Mouse (Mus musculus) left cerebral cortex, adult 18-20 months (tissue): ENCODE data around the gene Zswim4. TPM values are rescaled to one million over a fixed set of nuclear protein-coding genes. Genes with fewer than 3 reads are reported as not detected.

Experiments used
- DNase-seq, 2 experiments: peaks; one replicate each; pipeline ENCODE4 v3.0.0; 2021 to 2022; ENCODE audit warnings: low spot score in 2 of 2, mixed read lengths in 1 of 2
- microRNA-seq, 2 experiments: library from miRNA; unstranded; fragments of <30 nt; microRNA quantifications; one replicate each; pipeline ENCODE4 v1.2.0; 2021
- total RNA-seq, 2 experiments: library from RNA; stranded (reverse); gene quantifications; 2 replicates each; pipeline ENCODE4 v1.2.3; 2021

Zswim4 gene
- total RNA-seq, 2 experiments from 2014 or later = 16.8 to 19.1 TPM

GRCm38 (mm10) chr8:84183261-84184084 is 53.4 kb downstream of the Zswim4 start:
- no peak for DNase-seq

GRCm38 (mm10) chr8:84182833-84183232 is 54.0 kb downstream of the Zswim4 start:
- no peak for DNase-seq

- peak; percentile 5 to 29 for DNase-seq
Measured at GRCm38 (mm10) chr8:84180530-84181190, 56.2 kb downstream of the Zswim4 start.

- DNase-seq = no peak
Measured at GRCm38 (mm10) chr8:84179946-84180345, 56.9 kb downstream of the Zswim4 start.

- no peak for DNase-seq
Measured at GRCm38 (mm10) chr8:84178592-84178991, 58.3 kb downstream of the Zswim4 start.

GRCm38 (mm10) chr8:84177405-84177804 is 59.5 kb downstream of the Zswim4 start:
- DNase-seq = no peak

- DNase-seq = no peak
Measured at GRCm38 (mm10) chr8:84176560-84176959, 60.3 kb downstream of the Zswim4 start.

GRCm38 (mm10) chr8:84173861-84174260 is 63.0 kb downstream of the Zswim4 start:
- no peak for DNase-seq

- DNase-seq = no peak
Measured at GRCm38 (mm10) chr8:84170096-84170495, 66.8 kb downstream of the Zswim4 start.

- no peak for DNase-seq
Measured at GRCm38 (mm10) chr8:84167696-84168095, 69.2 kb downstream of the Zswim4 start.

Small RNA genes lying within 50 kb of the gene (microRNA-seq; reads per million reads assigned to microRNA genes)
- 1,380 to 1,501 reads per million in 2 experiments for gene Mir181c
- 1,468 to 1,583 reads per million in 2 experiments for gene Mir181d
- 12,412 to 13,142 reads per million in 2 experiments for gene Mir23a
- 0 reads per million in 2 experiments for gene Mir24-2
- 161 to 163 reads per million in 2 experiments for gene Mir27a
- gene Mir3074-2 = 0 reads per million in 2 experiments

Other genes with a start within 250 kb of the Zswim4 start
- gene Samd1, start 239.4 kb downstream of the Zswim4 start, total RNA-seq = 10 to 100 TPM; 45.1 to 45.4 TPM
- gene 1700067K01Rik, start 235.6 kb downstream of the Zswim4 start, total RNA-seq = under 1 TPM; 0.42 to 0.53 TPM
- under 1 TPM in 1 of 2 experiments, not detected in 1; 0.61 TPM for gene 2210011C24Rik, start 224.9 kb downstream of the Zswim4 start, total RNA-seq
- 1 to 10 TPM; 1.8 to 2.7 TPM for gene Palm3, start 215.6 kb downstream of the Zswim4 start, total RNA-seq
- gene Il27ra, start 194.5 kb downstream of the Zswim4 start, total RNA-seq = under 1 TPM; 0.30 to 0.52 TPM
- gene Rln3, start 192.1 kb downstream of the Zswim4 start, total RNA-seq = not detected
- 1 to 10 TPM; 2.9 to 3.5 TPM for gene Gm10643, start 171.9 kb downstream of the Zswim4 start, total RNA-seq
- 10 to 100 TPM; 23.1 to 25.3 TPM for gene Rfx1, start 170.2 kb downstream of the Zswim4 start, total RNA-seq
- 10 to 100 TPM; 17.7 to 18.2 TPM for gene Dcaf15, start 132.3 kb downstream of the Zswim4 start, total RNA-seq
- not detected for gene Podnl1, start 111.1 kb downstream of the Zswim4 start, total RNA-seq
- gene Cc2d1a, start 89.1 kb downstream of the Zswim4 start, total RNA-seq = 10 to 100 TPM; 47.1 to 55.6 TPM
- 1 to 10 TPM; 2.0 to 3.1 TPM for gene 4930432K21Rik, start 89.0 kb downstream of the Zswim4 start, total RNA-seq
- gene Nanos3, start 51.8 kb downstream of the Zswim4 start, total RNA-seq = 1 to 10 TPM in 1 of 2 experiments, under 1 TPM in 1; 0.70 to 2.0 TPM
- 100 to 1,000 TPM; 136 to 146 TPM for gene D8Ertd738e, start 12.7 kb upstream of the Zswim4 start, total RNA-seq
- gene Mri1, start 20.3 kb upstream of the Zswim4 start, total RNA-seq = 10 to 100 TPM; 13.2 to 15.6 TPM
- 10 to 100 TPM; 21.0 to 23.5 TPM for gene Ccdc130, start 33.3 kb upstream of the Zswim4 start, total RNA-seq
- gene Cacna1a, start 151.4 kb upstream of the Zswim4 start, total RNA-seq = 100 to 1,000 TPM; 188 to 195 TPM